Mouse (Mus musculus) small intestine, adult 2 months (tissue): ENCODE measurements around the gene Sec31b.

Experiments
- CTCF ChIP-seq: fragments of 200-500 bp; IDR thresholded peaks from 2 replicates; pipeline ENCODE4 v1.5.1; 2012; ENCODE audit warnings: low read depth, mild to moderate bottlenecking, control low read depth, inconsistent platforms, low read length, moderate library complexity, mixed read lengths; ENCODE audit not compliant: insufficient replicate concordance, insufficient read length; ENCODE audit errors: extremely low read depth
- POLR2A ChIP-seq: fragments of 200-500 bp; IDR thresholded peaks from 2 replicates; pipeline ENCODE4 v1.6.1; 2012; ENCODE audit warnings: low read depth, mild to moderate bottlenecking, control low read depth, inconsistent platforms, low read length, moderate library complexity

- no peak for TF ChIP-seq POLR2A
- TF ChIP-seq CTCF, result no peak
Measured at GRCm38 (mm10) chr19:44578038-44578437, 32.4 kb upstream of the Sec31b start.
